Mouse (Mus musculus) heart, postnatal 0 days (tissue): Measurements from ENCODE around the gene Arhgdia.

Experiments
- CTCF ChIP-seq: IDR thresholded peaks from 2 replicates; pipeline ENCODE4 v1.5.1; 2016; ENCODE audit warnings: antibody characterized with exemption, control low read depth, low read depth
- EP300 ChIP-seq: IDR thresholded peaks from 2 replicates; pipeline ENCODE4 v1.6.1; 2016; ENCODE audit warnings: antibody characterized with exemption, low read depth

DNA sequence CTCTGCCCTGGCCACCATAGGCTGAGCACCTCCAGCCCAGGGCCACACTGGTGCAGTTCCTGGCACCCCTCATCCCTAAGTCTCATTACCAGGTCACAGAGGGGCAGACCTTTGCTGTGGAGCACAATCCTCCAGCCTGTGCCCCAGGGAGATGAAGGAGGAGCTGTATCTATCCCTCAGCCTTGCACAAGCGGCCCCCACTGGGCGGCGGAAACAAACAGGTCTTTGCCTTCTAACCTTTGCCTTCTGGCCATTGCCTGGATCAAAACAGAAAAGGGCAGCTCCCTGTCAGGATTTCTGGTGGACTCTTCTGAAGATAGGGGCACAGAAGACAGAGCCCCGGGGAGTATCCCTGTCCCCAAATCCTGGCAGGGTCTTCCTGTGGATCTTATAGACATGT, 52.5 kb downstream of the Arhgdia start:
- no peak for TF ChIP-seq CTCF
- no peak for TF ChIP-seq EP300
